In the genomic region with DNA sequence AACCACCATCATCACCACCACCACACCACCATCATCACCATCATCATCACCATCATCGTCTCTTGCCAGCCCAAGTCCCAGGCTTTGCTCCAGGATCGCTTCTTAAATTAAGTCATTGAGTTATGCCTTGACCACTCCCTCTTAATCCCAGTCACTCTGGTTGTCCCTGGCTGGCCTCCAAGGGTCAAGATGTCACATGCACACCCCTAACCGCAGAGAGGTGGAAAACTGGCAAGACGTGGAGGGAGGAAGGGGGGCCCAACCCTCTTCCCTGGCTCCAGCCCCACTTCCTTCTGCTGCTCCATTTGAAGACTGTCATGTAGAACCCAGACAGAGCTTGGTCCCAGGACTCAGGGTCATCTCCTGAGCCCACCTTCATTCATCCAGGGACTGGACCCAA, we compare ENCODE assay signal across 17 mouse cellular contexts. TPM values are rescaled to one million over a fixed set of nuclear protein-coding genes. Genes with fewer than 3 reads are reported as not detected.
"Had no signal": no experiment of that assay in that cellular context is flagged by ENCODE, and none has a peak within 500 bp of the region (broad histone marks: within the 10 kb centered on the region; RNA-seq: fewer than 3 reads in every experiment).

No protein-coding gene starts in this region.

- H3K9ac ChIP-seq: limb, embryonic 12.5 days; liver, embryonic 13.5 days; liver, postnatal 0 days; midbrain, embryonic 15.5 days; neural tube, embryonic 12.5 days had no signal

- DNase-seq: kidney, adult 18-20 months; liver; liver, embryonic 13.5 days; liver, postnatal 0 days; retina, postnatal 1 day; right cerebral cortex, postnatal 14 days; thymus, postnatal 14 days had no signal

- H3K4me1 ChIP-seq: midbrain, embryonic 15.5 days had no signal

- H3K9me3 ChIP-seq: limb, embryonic 12.5 days; liver, embryonic 13.5 days; megakaryocyte, embryonic 14.5 days; midbrain, embryonic 15.5 days; neural tube, embryonic 12.5 days had no signal

- H3K36me3 ChIP-seq: limb, embryonic 12.5 days; liver, embryonic 13.5 days; midbrain, embryonic 15.5 days; neural tube, embryonic 12.5 days had no signal

- H3K27ac ChIP-seq: layer of hippocampus, adult 2 months; limb, embryonic 12.5 days; liver, embryonic 13.5 days; macrophage; midbrain, embryonic 15.5 days; neural tube, embryonic 12.5 days had no signal

- ATAC-seq: liver, postnatal 0 days; midbrain, embryonic 15.5 days had no signal

- H3K27me3 ChIP-seq: limb, embryonic 12.5 days; midbrain, embryonic 15.5 days; neural tube, embryonic 12.5 days had no signal

- H3K4me3 ChIP-seq: layer of hippocampus, adult 2 months; limb, embryonic 12.5 days; liver, embryonic 13.5 days; megakaryocyte, embryonic 14.5 days; midbrain, embryonic 15.5 days; neural tube, embryonic 12.5 days had no signal

- H3K4me2 ChIP-seq: limb, embryonic 12.5 days; liver, embryonic 13.5 days; midbrain, embryonic 11.5 days; midbrain, embryonic 15.5 days; neural tube, embryonic 12.5 days had no signal

RNA-seq across cellular contexts. Expression of a gene that starts 0.6 kb away (rescaled TPM):
- total RNA-seq: layer of hippocampus, adult 2 months; layer of hippocampus, postnatal 10 days; left cerebral cortex, postnatal 36 days had no signal
- polyA plus RNA-seq: macrophage had no signal

RNA-seq across cellular contexts. Expression of a gene that starts 34.5 kb away (rescaled TPM):
- total RNA-seq: layer of hippocampus, adult 2 months; left cerebral cortex, postnatal 36 days; monocyte, adult 5-6 weeks had no signal
- polyA plus RNA-seq: midbrain, embryonic 11.5 days; midbrain, embryonic 15.5 days; neural tube, embryonic 12.5 days had no signal
